11 mouse cellular contexts compared by ENCODE assay signal in genomic region chr1:155527027-155527786, GRCm38 (mm10). TPM values are rescaled to one million over a fixed set of nuclear protein-coding genes. Genes with fewer than 3 reads are reported as not detected.
DNase-seq lines count a peak whose midpoint lies in the region; ATAC-seq and TF ChIP-seq lines count a peak whose summit lies in the region.
"Had no signal": no experiment of that assay in that cellular context is flagged by ENCODE, and none has a peak within 500 bp of the region (broad histone marks: within the 10 kb centered on the region; RNA-seq: fewer than 3 reads in every experiment).

No protein-coding gene starts in this region.

- no peak overlapping the region for H3K4me3 ChIP-seq in intestine, embryonic 14.5 days (ENCODE audit: low read depth, low read length)
- H3K4me3 ChIP-seq in intestine, postnatal 0 days (ENCODE audit: low read depth, low read length) = no peak overlapping the region
- H3K4me3 ChIP-seq in heart, adult 2 months = peak overlapping the region; percentile 40

- 30% methylated on average over 12 of the region's 12 CpGs for WGBS in intestine, embryonic 14.5 days
- WGBS in intestine, postnatal 0 days = 43% methylated on average over 12 of the region's 12 CpGs
- 33% methylated on average over 12 of the region's 12 CpGs for WGBS in heart, adult 2 months

- H3K4me2 ChIP-seq in intestine, embryonic 14.5 days (ENCODE audit: low read length) = no peak overlapping the region
- H3K4me2 ChIP-seq in intestine, postnatal 0 days (replicated peaks; ENCODE audit: low read depth) = no peak overlapping the region

- no peak overlapping the region for H3K27ac ChIP-seq in intestine, embryonic 14.5 days (ENCODE audit: low read depth)
- H3K27ac ChIP-seq in intestine, postnatal 0 days (ENCODE audit: low read depth, low read length) = no peak overlapping the region
- peak overlapping the region; percentile 82 for H3K27ac ChIP-seq in heart, adult 2 months

- H3K9ac ChIP-seq in intestine, embryonic 14.5 days (ENCODE audit: low read length) = no peak overlapping the region
- no peak overlapping the region for H3K9ac ChIP-seq in intestine, postnatal 0 days (ENCODE audit: low read depth, low read length)
- H3K9ac ChIP-seq in heart, adult 2 months (ENCODE audit: low read depth, low read length) = peak overlapping the region; percentile 41

- TF ChIP-seq POLR2A in heart, adult 2 months (IDR thresholded peaks at IDR 0.05; ENCODE audit: insufficient read depth, low read depth, low read length) = peak; percentile 65

- DNase-seq in intestine, embryonic 14.5 days (ENCODE audit: low spot score) = no peak
- peak; percentile 35 to 50 for DNase-seq in adrenal gland, postnatal 36 days
- DNase-seq in heart, adult 2 months = peak; percentile 32 to 46
- DNase-seq in mesoderm, embryonic 11.5 days (ENCODE audit: low read depth, low spot score) = peak; percentile 45
- DNase-seq in spleen, postnatal 10 days (ENCODE audit: low spot score in 2 of 2) = no peak
- DNase-seq: lung, postnatal 4 days; right cerebral cortex, postnatal 14 days; thymus, postnatal 14 days had no signal

- H3K4me1 ChIP-seq in intestine, embryonic 14.5 days (replicated peaks; ENCODE audit: control insufficient read depth, insufficient read depth, low read length) = peaks cover 6% of the 10 kb centered on the region
- peaks cover 4% of the 10 kb centered on the region for H3K4me1 ChIP-seq in intestine, postnatal 0 days (replicated peaks; ENCODE audit: control insufficient read depth, insufficient read depth, low read length)
- no peaks in the 10 kb centered on the region; the same call in 1 of the 2 replicates for H3K4me1 ChIP-seq in heart, adult 2 months (ENCODE audit: control insufficient read depth, insufficient read depth, low read length)

- no peaks in the 10 kb centered on the region for H3K36me3 ChIP-seq in intestine, embryonic 14.5 days (ENCODE audit: control insufficient read depth, insufficient read depth, low read length)
- no peaks in the 10 kb centered on the region for H3K36me3 ChIP-seq in intestine, postnatal 0 days (ENCODE audit: control insufficient read depth, insufficient read depth)
- H3K36me3 ChIP-seq in heart, adult 2 months (ENCODE audit: control insufficient read depth, insufficient read depth, low read length) = peaks cover 4% of the 10 kb centered on the region; the same call in 1 of the 2 replicates

- no peak for TF ChIP-seq EP300 in heart, adult 2 months (IDR thresholded peaks at IDR 0.05; ENCODE audit: insufficient read depth, low read depth, low read length)

- intact Hi-C loops in heart, adult 2 months (cut with DNase I) = no loop called here

- H3K79me2 ChIP-seq in heart, adult 2 months (replicated peaks; ENCODE audit: control insufficient read depth, insufficient read depth, low read length) = no peaks in the 10 kb centered on the region

- H3K9me3 ChIP-seq in intestine, embryonic 14.5 days (ENCODE audit: control insufficient read depth, low read length) = peaks cover 8% of the 10 kb centered on the region
- no peaks in the 10 kb centered on the region for H3K9me3 ChIP-seq in intestine, postnatal 0 days (ENCODE audit: control insufficient read depth)

- TF ChIP-seq CTCF in intestine, postnatal 0 days (IDR thresholded peaks at IDR 0.05; ENCODE audit: low read depth) = no peak
- no peak for TF ChIP-seq CTCF in heart, adult 2 months (IDR thresholded peaks at IDR 0.05)

- H3K27me3 ChIP-seq in intestine, embryonic 14.5 days (replicated peaks; ENCODE audit: control insufficient read depth, insufficient read depth, low read length) = no peaks in the 10 kb centered on the region
- H3K27me3 ChIP-seq in intestine, postnatal 0 days (replicated peaks; ENCODE audit: control insufficient read depth, insufficient read depth, low read length) = no peaks in the 10 kb centered on the region
- H3K27me3 ChIP-seq in heart, adult 2 months (ENCODE audit: control insufficient read depth, insufficient read depth, low read length) = no peaks in the 10 kb centered on the region

- ATAC-seq in intestine, embryonic 14.5 days (replicated peaks; ENCODE audit: low FRiP score, low TSS enrichment, low read depth) = peak; percentile 67
- no peak for ATAC-seq in intestine, postnatal 0 days
- no peak for ATAC-seq in erythroid progenitor cell, adult 5-6 weeks (replicated peaks; ENCODE audit: low FRiP score, poor library complexity, severe bottlenecking)
- no peak for ATAC-seq in activated CD4-positive, CD25-positive, alpha-beta regulatory T cell, adult 4 months

RNA-seq across cellular contexts. Expression of gene Acbd6, which starts 30.7 kb away (rescaled TPM):
- 69.1 and 70.4 TPM in 2 replicates for polyA plus RNA-seq in intestine, embryonic 14.5 days (2014; fragmentation: Nextera tagmentation; extraction: Ambion mirVana)
- polyA plus RNA-seq in intestine, postnatal 0 days (2015; fragmentation: Nextera tagmentation; extraction: Ambion mirVana) = 49.4 and 49.7 TPM in 2 replicates
- total RNA-seq in adrenal gland, postnatal 36 days (2021) = 10 to 100 TPM; 67.2 to 75.2 TPM
- 10 to 100 TPM; 57.1 to 63.6 TPM for total RNA-seq in heart, adult 2 months (2021)
- polyA plus RNA-seq in heart, adult 2 months (2012; rRNA removed) = 28.3 and 55.7 TPM in 2 replicates
- total RNA-seq in erythroid progenitor cell, adult 5-6 weeks (2015; ENCODE audit: low replicate concordance) = 17.7 and 25.2 TPM in 2 replicates
- 0.30 and 21.3 TPM in 2 replicates for total RNA-seq in erythroid progenitor cell, adult 5-6 weeks (2017; ENCODE audit: low replicate concordance)
- polyA plus RNA-seq in activated CD4-positive, CD25-positive, alpha-beta regulatory T cell, adult 4 months (2017; shearing (Covaris generic)) = 10 to 100 TPM in 1 of 2 experiments, 1 to 10 TPM in 1; 5.5 to 12.7 TPM

Comparison
In these comparisons a context has a peak if more than half of its experiments do, and no peak if none do; other contexts are left out.
1. DNase-seq: peak in adrenal gland, postnatal 36 days (2 of 2), heart, adult 2 months (2 of 2) and mesoderm, embryonic 11.5 days (single experiment); none in intestine, embryonic 14.5 days (single experiment) and spleen, postnatal 10 days (0 of 2).